Mouse (Mus musculus): ENCODE results near the gene Wasf3. TPM values are rescaled to one million over a fixed set of nuclear protein-coding genes. Genes with fewer than 3 reads are reported as not detected.
A peak's percentile ranks its signal among the peaks of the same experiment; 100 is the strongest.

Wasf3 gene
- not detected in 2 replicates for total RNA-seq (2015)
- total RNA-seq (2017) = not detected in 2 replicates

GRCm38 (mm10) chr5:146384935-146385591 lies at the start of gene Wasf3:
Gene Wasf3, plus strand, starts transcription at chr5:146384985.
- ATAC-seq (replicated peaks; ENCODE audit: poor library complexity) = peak; percentile 31; the same call in 1 of the 2 replicates

GRCm38 (mm10) chr5:146338064-146338463 lies 46.7 kb upstream of the Wasf3 start:
- no peak for ATAC-seq (replicated peaks; ENCODE audit: poor library complexity)

- no peak for ATAC-seq (replicated peaks; ENCODE audit: poor library complexity)
Observed at GRCm38 (mm10) chr5:146340037-146340436, 44.7 kb upstream of the Wasf3 start.

GRCm38 (mm10) chr5:146344911-146345686 lies 39.7 kb upstream of the Wasf3 start:
- no peak for ATAC-seq (replicated peaks; ENCODE audit: poor library complexity)

- no peak for ATAC-seq (replicated peaks; ENCODE audit: poor library complexity)
Observed at GRCm38 (mm10) chr5:146347081-146347480, 37.7 kb upstream of the Wasf3 start.

GRCm38 (mm10) chr5:146349183-146349582 lies 35.6 kb upstream of the Wasf3 start:
- no peak for ATAC-seq (replicated peaks; ENCODE audit: poor library complexity)

- no peak for ATAC-seq (replicated peaks; ENCODE audit: poor library complexity)
Observed at GRCm38 (mm10) chr5:146350784-146351183, 34.0 kb upstream of the Wasf3 start.

GRCm38 (mm10) chr5:146352006-146352405 lies 32.8 kb upstream of the Wasf3 start:
- ATAC-seq (replicated peaks; ENCODE audit: poor library complexity) = no peak

- ATAC-seq (replicated peaks; ENCODE audit: poor library complexity) = no peak
Observed at GRCm38 (mm10) chr5:146360386-146360785, 24.4 kb upstream of the Wasf3 start.

GRCm38 (mm10) chr5:146362711-146363110 lies 22.1 kb upstream of the Wasf3 start:
- ATAC-seq (replicated peaks; ENCODE audit: poor library complexity) = no peak

GRCm38 (mm10) chr5:146368356-146368755 lies 16.4 kb upstream of the Wasf3 start:
- no peak for ATAC-seq (replicated peaks; ENCODE audit: poor library complexity)

GRCm38 (mm10) chr5:146368971-146369370 lies 15.8 kb upstream of the Wasf3 start:
- ATAC-seq (replicated peaks; ENCODE audit: poor library complexity) = no peak

GRCm38 (mm10) chr5:146370794-146371193 lies 14.0 kb upstream of the Wasf3 start:
- ATAC-seq (replicated peaks; ENCODE audit: poor library complexity) = no peak

- ATAC-seq (replicated peaks; ENCODE audit: poor library complexity) = no peak
Observed at GRCm38 (mm10) chr5:146373238-146373637, 11.5 kb upstream of the Wasf3 start.

GRCm38 (mm10) chr5:146376601-146377000 lies 8.2 kb upstream of the Wasf3 start:
- peak; percentile 29; the same call in 1 of the 2 replicates for ATAC-seq (replicated peaks; ENCODE audit: poor library complexity)

- ATAC-seq (replicated peaks; ENCODE audit: poor library complexity) = no peak
Observed at GRCm38 (mm10) chr5:146380041-146380440, 4.7 kb upstream of the Wasf3 start.

- ATAC-seq (replicated peaks; ENCODE audit: poor library complexity) = no peak
Observed at GRCm38 (mm10) chr5:146382268-146382667, 2.5 kb upstream of the Wasf3 start.

GRCm38 (mm10) chr5:146383401-146383800 lies 1.4 kb upstream of the Wasf3 start:
- no peak for ATAC-seq (replicated peaks; ENCODE audit: poor library complexity)

GRCm38 (mm10) chr5:146385989-146386388 lies 1.2 kb downstream of the Wasf3 start:
- ATAC-seq (replicated peaks; ENCODE audit: poor library complexity) = no peak

- ATAC-seq (replicated peaks; ENCODE audit: poor library complexity) = no peak
Observed at GRCm38 (mm10) chr5:146386906-146387305, 2.1 kb downstream of the Wasf3 start.

GRCm38 (mm10) chr5:146394563-146394962 lies 9.8 kb downstream of the Wasf3 start:
- no peak for ATAC-seq (replicated peaks; ENCODE audit: poor library complexity)

GRCm38 (mm10) chr5:146397253-146397652 lies 12.5 kb downstream of the Wasf3 start:
- ATAC-seq (replicated peaks; ENCODE audit: poor library complexity) = no peak

Measured in megakaryocyte progenitor cell, adult 5-6 weeks (primary cell).